Mouse (Mus musculus) megakaryocyte-erythroid progenitor cell, adult 5 weeks (primary cell): ENCODE measurements around the gene Rbm48. TPM values are rescaled to one million over a fixed set of nuclear protein-coding genes. Genes with fewer than 3 reads are reported as not detected.

Experiments used
- polyA plus RNA-seq: library from polyadenylated mRNA; stranded (reverse); fragments of >175 nt; gene quantifications from 2 replicates; pipeline ENCODE4 v1.2.3, GENCODE M21; 2012

Gene Rbm48
- 7.4 and 7.5 TPM in 2 replicates for polyA plus RNA-seq

DNA sequence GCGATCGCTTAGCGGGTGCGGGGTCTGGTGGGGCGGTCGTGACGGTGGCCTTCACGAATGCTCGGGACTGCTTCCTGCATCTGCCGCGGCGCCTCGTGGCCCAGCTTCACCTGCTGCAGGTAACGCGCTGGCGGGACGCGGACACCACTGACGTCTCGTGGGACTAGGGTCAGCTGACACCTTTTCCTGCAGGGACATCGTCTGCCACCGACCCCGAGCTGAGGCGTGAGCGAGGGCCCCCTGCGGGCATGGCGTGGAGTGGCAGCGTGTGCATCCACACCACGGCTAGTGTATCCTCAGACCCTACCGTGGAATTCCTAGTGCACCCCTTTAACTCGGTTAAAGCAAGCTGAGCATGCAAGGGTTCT is at the start of gene Rbm48:
TSS of gene Rbm48 (minus strand) at position 187 of the 368 bp plus-strand sequence.

DNA sequence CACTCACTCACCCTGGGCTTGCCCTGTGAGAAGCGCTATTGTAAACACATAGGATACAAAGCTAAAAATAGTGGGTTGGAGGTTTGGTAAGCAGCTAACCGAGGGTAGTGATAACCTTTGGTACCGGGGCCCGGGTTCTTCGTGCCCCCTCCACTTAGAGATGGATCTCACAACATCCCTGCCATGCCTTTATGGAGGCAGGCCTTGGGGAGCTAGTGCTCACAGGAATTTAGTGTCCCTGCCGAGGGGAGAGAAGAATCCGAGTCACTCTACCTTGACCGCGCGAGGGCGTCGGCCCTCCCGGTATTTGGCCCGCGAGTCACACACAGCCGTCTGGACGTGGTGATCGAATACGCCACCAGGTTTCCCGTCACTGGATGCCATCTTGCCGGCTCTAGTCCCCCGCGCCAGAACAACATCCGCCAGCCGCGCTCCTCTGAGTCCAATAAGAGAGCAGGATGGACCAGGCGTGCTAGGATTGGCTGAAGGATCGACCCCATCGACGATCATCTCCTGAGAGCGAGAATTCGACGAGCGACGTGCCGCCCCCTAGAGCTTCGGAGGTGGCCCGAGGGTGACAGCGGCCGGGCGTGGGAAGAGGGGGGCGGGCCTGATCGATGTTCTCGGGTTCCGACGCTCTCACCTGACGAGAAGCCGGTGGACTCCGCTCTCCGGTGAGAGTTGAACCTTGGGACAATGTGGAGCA is 539 bp downstream of the Rbm48 start, which contains the start of gene Pex1:
TSS of gene Pex1 (plus strand) at position 374 of the 706 bp plus-strand sequence.

DNA sequence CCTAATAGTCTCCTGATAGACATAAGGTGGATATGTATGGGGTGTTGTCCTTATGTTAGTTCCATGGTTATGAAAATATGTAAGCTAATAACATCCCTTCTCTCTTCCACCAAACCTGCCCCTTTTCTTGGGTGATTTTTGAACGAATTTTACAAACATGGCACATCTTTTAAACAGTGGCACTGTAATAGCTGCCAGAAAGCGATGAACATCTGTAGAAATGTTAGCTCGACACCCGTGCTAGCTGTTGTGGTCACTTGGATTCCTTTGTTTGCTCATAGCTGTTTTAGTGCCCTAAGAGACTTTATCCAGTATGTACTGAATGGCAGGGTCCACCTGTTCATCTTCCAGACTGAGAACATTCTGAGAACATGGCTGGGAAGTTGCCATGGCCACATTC is 25.1 kb downstream of the Rbm48 start, which contains the start of gene 1700109H08Rik:
TSS of gene 1700109H08Rik (plus strand) at position 301 of the 400 bp plus-strand sequence.

DNA sequence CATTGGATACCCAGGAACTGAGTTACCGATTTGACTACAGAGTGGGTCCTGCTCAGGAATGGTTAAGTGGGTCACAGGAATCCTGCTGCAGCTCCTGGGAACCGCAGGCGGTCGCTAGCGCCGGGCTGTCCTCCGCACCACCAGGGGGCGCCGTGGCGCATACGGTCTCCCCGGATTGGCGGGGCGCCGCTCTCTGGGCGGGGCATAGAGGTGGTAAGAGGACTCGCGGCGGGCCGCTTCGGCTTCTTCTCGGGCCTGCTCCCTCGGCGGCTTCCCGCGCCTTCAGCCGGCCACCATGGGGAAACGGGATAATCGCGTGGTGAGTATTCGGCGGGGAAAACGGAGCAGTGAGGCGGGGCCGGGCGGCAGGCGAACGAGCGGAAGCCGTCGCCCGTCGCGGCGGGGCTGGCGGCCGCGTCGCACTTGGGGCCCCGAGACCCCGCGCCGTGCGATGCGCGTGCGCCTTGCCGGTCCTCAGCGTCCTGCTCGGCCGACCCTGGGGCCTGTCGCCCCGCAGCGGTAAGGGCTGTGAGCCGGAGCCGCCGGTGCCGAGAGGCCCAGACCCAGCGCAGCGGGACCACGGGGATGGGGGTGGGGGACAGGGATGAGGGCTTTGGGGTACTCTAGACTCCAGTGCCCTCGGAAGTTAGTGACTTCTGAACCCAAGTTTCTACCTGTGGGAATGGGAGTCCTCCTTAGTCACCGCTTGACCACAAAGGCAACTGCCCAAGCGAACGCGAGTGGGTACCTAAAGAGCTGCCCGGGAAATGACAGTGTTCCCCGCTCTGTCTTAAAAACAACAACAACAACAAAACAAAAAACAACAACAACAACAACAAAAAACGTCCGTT is 52.5 kb downstream of the Rbm48 start, which contains the start of gene Fam133b:
TSS of gene Fam133b (plus strand) at position 205 of the 851 bp plus-strand sequence.

Other genes starting within 250 kb of the Rbm48 start
- gene Fam133b, start 52.8 kb downstream of the Rbm48 start, polyA plus RNA-seq, result 17.8 and 23.4 TPM in 2 replicates
- 1.0 and 4.0 TPM in 2 replicates for gene 1700109H08Rik, start 25.0 kb downstream of the Rbm48 start, polyA plus RNA-seq
- 4.7 and 5.4 TPM in 2 replicates for gene Pex1, start 519 bp downstream of the Rbm48 start, polyA plus RNA-seq
- gene Tmbim7, start 54.6 kb upstream of the Rbm48 start, polyA plus RNA-seq, result not detected in 2 replicates
- 46.8 and 64.0 TPM in 2 replicates for gene Gatad1, start 60.6 kb upstream of the Rbm48 start, polyA plus RNA-seq
- gene Ankib1, start 206.3 kb upstream of the Rbm48 start, polyA plus RNA-seq, result 10.1 and 13.4 TPM in 2 replicates
- gene Krit1, start 206.6 kb upstream of the Rbm48 start, polyA plus RNA-seq, result 5.7 and 7.6 TPM in 2 replicates
- not detected in 2 replicates for gene Lrrd1, start 248.6 kb upstream of the Rbm48 start, polyA plus RNA-seq